Mouse (Mus musculus) thymus, postnatal 36 days (tissue): ENCODE measurements around the gene Gm17190.
A peak's percentile ranks its signal among the peaks of the same experiment; 100 is the strongest.
"Not testable (repeated sequence)": the region's sequence is repeated elsewhere in the genome, so short reads cannot be mapped to it uniquely, and the experiment has no call there.

Experiments
- DNase-seq, 2 experiments: peaks; one replicate each; pipeline ENCODE4 v3.0.0; 2022; ENCODE audit warnings: mixed read lengths in 2 of 2

Gm17190 gene

DNA sequence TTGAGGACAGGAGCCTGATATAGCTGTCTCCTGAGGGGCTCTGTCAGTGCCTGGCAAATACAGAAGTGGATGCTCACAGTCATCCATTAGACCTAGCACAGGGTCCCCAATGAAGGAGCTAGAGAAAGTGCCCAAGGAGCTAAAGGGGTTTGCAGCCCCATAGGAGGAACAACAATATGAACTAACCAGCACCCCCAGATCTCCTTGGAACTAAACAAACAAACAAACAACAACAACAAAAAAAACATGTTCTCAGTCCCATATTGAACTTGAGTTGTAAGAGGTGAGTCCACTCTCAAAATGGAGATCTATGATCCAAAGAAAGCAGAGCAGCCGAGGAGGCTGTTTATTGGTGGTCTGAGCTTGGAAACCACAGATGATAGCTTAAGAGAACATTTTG is at the start of gene Gm17190:
TSS of gene Gm17190 (plus strand) at position 301 of the 400 bp plus-strand sequence.
- not testable (repeated sequence) for DNase-seq

DNA sequence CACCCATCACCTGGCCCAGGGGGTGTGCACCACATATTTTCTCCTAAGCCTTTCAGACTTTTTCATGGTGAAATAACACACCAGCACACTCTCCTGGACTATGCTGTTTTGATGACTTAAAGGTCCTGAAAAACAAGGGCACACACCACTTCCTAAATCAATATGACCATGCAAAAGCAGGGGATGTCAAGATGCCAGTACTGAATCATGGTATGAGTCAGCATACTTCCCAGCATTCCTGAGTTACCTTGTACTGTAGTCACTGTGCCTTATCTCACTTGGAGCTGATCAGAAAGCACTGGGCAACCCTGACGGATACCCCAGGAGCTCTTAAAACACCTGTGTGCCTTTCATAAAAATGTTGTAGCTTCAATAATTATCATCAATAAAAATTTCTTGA is 42.3 kb upstream of the Gm17190 start:
- no peak for DNase-seq

DNA sequence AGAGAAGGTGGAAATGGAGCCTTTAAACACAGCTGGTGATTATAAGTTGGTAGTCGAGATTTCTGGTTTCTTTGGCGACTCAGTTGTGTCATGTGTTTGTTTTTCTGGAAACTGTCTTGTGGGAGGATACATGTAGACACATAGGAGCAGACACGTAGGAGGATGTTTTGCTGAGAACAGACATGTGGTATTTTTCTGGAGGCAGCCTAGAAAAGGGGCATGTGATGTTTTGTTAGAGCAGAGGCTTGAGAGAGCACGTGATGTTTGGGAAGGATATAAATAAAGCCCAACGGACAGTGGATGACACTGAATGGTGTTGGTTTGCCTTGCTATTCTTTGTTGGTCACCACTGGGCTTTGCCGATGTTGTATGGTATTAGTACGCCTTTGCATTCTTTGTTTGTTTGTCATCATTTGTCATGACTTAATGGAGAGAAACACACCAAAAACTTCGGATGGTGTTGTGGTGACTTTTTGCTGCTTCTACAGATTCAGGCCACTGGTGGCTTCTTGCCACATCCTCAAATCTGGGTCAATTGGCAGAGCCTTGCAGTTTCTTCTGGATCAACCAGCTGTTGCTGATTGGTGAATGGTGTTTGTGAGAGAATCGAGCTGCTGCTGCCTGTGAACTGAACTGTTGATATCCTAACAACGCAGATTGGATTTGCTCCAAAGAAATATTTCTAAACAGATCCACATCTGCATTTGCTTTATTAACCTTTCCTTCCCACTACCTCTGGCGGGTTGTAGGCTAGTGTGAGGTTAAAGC is 41.4 kb upstream of the Gm17190 start:
- DNase-seq = no peak

DNA sequence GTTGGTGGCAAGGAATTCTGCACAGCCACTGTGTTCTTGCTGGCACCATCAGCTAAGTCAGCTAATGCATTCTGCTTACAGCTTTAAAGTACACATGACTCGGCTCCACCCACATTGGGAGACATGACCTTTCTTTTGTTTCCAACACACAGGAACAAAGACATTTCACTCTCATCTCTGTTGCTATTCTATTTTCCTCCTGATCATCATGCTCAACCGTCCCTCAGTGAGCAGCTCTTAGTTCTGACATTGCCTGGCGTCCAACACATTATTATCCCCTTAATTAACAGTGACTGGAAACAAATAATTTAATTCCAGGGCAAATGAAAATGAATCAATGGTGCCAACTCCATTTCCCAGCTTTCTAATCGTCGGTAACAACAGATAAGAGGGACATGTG is 36.5 kb upstream of the Gm17190 start:
- no peak for DNase-seq

DNA sequence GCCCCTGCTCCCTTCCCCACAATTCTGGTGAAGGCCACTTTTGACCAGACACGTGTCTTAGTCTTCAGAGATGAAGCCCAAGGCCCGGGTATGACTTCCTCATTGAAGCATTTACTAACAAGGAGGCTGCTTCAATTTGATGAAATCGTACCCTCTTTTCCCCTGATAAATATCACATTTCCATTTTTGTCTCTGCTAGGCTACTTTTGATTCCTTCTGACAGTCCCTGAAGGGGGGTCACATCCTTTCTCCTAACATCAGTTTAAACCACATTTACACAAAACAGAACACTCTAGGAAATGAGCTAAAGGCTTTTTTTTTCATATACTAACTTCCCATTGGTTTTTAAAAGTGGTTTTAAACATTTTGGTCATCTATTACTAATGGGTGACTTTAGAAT is 29.1 kb upstream of the Gm17190 start:
- DNase-seq = no peak

DNA sequence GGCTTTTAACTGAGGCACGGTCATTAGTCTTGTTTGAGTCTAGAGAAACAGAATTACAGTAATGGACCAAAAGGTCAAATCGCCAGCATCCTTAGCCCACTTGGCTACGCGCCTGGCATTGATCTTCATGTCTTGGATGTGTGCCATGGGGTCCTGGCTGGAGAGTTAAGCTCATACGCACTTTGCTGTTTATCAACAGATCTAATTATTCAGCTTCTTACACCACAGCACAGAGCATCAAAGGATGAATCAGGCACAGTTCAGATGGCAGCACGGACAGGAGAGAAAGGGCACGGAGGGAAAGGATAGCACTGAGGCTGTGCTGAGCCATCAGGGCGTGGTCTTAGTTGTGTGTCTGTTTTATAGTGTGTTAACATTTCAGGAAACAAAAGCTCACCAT is 8.3 kb upstream of the Gm17190 start:
- DNase-seq = no peak

DNA sequence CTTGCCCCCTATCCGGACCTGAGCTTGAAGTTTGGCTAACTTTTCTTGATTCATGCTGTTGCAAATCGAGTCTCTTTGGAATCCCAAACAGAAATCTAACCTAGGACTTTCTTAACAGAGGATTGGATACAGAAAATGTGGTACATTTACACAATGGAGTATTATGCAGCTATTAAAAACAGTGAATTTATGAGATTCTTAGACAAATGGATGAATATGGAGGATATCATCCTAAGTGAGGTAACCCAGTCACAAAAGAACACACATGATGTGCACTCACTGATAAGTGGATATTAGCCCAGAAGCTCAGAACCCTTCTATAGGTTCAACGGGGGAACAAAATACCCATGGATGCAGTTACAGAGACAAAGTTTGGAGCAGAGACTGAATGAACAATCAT is 578 bp upstream of the Gm17190 start, which contains the start of gene Gm20075:
TSS of gene Gm20075 (minus strand) at position 101 of the 400 bp plus-strand sequence.
- DNase-seq = not testable (repeated sequence)

DNA sequence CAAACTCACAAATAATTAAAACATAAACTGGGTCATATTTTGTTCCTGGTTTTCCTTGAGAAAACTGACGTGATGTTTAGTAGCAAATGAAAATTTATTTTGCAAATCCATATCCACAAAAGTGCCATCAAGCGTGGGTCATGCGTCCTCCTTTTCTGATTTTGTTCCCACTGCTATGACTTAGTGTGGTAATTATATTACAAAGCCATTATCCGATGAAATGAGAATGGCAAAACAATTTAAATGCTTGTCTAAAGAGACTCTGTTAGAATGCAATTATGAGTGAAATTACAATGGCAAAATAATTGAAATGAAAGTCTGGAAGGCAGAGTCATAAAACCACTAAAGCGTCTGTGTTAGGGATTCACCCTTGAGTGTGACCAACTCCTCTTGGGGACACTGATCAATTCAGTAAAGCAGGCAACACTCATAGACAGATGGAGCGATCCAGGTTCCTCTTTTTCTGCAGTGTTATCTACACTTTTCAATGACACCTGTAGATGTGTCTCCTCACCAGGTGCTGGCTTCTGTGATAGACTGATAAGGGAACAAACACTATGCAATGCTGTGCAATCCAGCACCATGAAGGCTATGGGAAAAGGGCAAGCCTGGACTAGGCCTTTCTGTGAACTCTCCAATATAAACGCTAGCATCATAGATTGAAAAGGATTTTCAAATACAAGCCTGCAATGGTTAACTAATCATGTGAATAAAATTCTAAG is 3.9 kb downstream of the Gm17190 start:
- DNase-seq = no peak

DNA sequence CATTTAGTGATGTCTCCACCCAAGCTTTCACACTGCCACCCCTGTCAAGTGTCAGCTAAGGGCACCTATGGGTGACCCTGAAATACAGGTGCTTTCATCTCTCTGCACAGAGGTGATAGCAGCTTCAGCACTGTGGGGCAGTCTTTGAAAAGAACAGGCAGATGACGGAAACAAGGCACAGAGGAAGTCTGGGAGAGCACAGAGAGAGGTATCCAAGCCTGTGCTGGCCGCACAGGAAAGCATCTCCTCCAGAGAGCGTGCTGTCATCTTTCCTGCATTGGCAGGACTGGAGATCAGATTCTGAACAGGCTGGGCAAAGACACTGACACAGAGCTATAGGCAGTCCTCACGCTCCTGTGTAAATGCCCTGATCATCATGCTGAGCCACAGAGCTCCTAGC is 9.1 kb downstream of the Gm17190 start:
- no peak for DNase-seq

DNA sequence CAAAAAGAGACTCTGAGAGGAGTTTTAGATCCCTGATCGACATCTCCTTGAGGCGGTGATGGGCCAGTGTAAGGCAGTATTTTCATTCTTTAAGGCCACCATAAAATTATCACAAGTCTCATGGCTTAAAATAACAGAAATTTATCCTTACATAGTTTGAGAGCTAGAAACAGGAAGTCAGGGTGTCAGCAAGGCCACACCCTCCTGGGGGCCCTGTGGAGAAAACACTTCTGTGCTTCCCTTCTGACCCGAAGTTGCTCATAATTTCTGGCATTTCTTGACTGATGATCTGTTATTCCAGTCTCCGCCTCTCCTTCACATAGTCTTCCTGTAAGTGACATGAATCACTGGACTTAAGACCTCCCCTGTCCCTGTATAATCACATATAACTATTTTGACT is 24.5 kb downstream of the Gm17190 start:
- DNase-seq = no peak

DNA sequence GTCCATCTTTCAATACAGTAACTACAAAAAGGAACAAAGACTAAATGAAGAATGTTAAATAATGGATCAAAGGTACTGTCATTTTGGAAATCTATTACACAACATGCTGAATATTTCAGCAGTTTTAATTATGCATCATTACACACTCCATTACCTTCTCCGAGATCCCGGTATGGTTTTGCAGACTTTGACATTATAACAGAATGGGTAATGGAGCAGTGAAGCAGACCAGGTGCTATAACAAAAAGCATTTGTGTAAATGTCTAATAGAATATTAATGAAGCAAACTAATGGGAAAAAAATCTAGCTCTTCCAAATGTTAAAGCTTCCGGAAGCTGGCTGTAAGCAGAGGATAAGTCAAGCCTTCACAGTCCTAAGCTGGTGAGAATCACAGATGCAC is 28.9 kb downstream of the Gm17190 start:
- DNase-seq = no peak

DNA sequence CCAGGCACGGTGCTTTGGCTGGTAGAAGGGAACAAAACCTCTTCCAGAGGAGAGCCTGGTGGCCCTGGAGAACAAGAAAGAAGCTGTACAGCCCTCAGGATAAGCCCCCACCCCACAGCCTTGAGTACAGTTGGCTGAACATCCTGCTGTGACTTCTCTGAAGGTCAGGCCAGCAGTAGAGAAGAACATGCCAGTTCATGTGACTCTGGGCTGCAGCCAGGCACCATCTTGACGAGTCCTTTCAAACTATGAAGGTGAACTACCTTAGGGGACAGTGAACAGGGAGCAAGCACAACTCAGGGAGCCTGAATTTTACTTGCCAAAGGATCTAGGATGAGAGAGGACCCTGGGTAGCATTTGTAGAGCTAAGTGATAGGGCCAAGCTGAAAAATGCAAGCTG is 30.9 kb downstream of the Gm17190 start:
- no peak for DNase-seq

DNA sequence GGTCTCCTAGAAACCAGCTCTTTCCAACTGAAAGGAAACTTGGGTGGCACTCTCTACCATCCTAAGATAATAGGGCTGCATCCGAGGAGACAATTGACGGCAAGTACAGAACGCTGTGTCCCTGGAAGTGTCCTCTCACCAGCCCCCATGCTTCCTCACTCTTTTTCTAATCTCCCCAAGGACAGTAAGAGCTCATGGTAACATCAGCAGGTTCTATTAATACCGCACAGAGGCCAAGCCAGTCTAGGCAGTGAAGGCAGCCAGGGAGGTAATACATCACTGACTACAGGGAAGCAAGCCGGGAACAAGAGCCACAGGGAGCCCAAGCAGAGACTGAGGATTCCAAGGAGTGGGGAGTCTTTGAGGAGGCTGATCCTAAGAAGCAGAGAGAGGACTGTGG is 43.2 kb downstream of the Gm17190 start:
- no peak for DNase-seq

DNA sequence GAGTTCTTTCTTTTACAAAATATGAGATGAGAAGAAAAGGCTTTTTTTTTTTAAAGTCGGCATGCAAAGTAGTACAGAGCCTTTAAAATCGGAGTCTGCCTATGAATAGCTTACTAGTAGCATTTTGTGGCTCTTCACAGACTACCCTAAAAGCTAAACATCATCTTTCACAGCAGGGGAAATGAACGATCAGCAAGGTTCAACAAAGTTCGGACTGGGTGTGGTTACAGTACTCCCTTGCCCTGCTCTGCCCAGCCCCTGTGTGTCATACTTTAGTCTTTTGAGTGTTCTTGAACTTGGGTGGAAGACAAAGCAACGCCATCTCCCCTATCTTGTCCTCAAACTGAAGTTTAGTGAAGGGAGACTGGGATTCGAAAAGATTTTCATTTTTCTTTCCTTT is 44.8 kb downstream of the Gm17190 start:
- no peak for DNase-seq

DNA sequence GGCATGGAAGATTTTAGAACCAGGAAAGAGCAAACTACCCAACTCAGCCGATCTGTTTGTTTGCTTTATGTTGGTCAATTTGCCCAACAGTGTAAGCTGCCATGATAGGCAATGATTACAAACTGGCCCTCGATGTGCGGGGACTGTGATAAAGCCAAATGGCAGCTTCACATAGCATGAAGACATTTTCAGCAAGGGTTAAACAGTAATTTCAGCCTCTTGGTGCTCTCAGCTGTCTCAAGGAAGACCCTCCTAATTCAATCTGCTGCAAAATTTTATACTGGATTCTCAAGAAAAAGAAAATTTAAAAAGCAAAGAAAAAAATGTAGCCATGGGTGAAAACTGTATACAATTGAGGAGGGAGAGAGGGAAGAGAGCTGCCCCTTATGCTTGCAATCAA is 47.2 kb downstream of the Gm17190 start:
- no peak for DNase-seq

DNA sequence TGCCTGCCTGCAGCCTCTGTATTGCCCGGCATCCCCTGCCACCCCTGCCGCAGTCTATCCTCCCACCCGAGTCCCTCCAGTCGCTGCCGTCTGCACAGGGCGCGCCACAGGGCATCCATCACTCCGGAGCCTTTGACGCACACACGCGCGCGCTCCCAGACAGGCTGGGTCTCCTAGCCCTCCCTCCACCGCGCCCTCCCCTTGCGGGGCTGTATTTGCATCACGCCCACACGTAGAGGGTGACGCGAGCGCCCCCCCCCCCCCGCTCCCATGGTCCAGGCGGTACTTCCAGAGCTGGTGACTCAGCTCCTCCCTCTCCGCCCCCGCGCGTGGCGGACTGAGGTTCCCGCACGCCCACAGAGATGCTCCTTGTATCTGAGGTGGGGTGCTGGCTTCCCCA is 49.2 kb downstream of the Gm17190 start:
- DNase-seq = no peak

DNA sequence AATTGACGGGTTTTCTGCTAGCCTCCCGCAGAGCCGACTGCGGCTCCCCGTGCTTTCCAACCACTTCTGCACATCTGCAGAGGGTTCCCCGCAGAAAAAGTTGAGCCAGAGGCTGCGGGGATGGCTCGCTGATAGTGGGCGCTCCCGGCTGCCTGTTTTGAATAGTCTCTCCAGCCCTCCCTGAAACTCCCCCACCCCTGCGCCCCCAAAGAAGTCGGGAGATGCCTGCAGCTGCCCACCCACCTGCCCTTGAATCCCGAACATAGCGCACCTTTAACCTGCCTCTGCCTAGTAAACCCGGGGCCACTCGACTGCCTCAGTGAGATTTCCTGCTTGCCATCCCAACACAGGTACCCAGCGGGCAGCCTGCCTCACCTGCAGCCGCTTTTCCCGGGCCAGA is 50.1 kb downstream of the Gm17190 start:
- no peak for DNase-seq

DNA sequence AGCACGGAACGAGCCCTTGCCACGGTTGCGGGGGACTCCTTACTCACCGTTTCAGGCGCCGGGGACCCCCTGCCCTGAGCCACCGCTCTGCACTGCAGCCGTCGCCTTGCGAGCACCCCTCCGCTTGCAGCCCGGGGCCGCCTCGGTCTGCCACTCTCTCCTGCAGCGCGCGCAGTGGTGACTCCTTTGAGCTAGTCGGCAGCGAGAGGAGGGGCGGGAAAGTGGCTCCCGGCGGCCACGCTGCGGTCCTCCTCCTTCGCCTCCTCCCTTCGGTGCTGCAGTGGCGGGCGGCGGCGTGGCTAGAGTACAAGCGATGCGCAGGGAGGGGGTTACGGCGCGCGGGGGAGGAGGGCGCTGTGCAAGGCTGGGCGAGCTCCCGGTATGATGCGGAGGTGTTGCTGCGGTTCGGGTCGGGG is 50.6 kb downstream of the Gm17190 start, which contains the start of gene Sv2c:
TSS of gene Sv2c (minus strand) at position 177 of the 416 bp plus-strand sequence.
- peak in 1 of 2 experiments; percentile 6 for DNase-seq
